Comparison of ENCODE assay signal across 26 mouse cellular contexts in genomic region chr9:82831891-82832290, GRCm38 (mm10). TPM values are rescaled to one million over a fixed set of nuclear protein-coding genes. Genes with fewer than 3 reads are reported as not detected.
DNase-seq lines count a peak whose midpoint lies in the region; ATAC-seq and TF ChIP-seq lines count a peak whose summit lies in the region.
"Had no signal": no experiment of that assay in that cellular context is flagged by ENCODE, and none has a peak within 500 bp of the region (broad histone marks: within the 10 kb centered on the region; RNA-seq: fewer than 3 reads in every experiment).

No protein-coding gene starts in this region.

- H3K4me1 ChIP-seq in embryonic facial prominence, embryonic 14.5 days (ENCODE audit: control insufficient read depth, insufficient read depth, low read length), result peaks cover 4% of the 10 kb centered on the region; the same call in 1 of the 2 replicates
- peaks cover 19% of the 10 kb centered on the region for H3K4me1 ChIP-seq in embryonic facial prominence, embryonic 10.5 days
- no peaks in the 10 kb centered on the region for H3K4me1 ChIP-seq in lung, postnatal 0 days (ENCODE audit: insufficient read depth, low read depth, low read length)
- no peaks in the 10 kb centered on the region; the same call in 1 of the 2 replicates for H3K4me1 ChIP-seq in embryonic fibroblast, embryonic 13.5 days (ENCODE audit: control insufficient read depth, insufficient read depth, low read length)

- no peaks in the 10 kb centered on the region for H3K9me3 ChIP-seq in embryonic facial prominence, embryonic 14.5 days (ENCODE audit: control insufficient read depth, low read length)
- H3K9me3 ChIP-seq in embryonic facial prominence, embryonic 10.5 days, result no peaks in the 10 kb centered on the region
- no peaks in the 10 kb centered on the region for H3K9me3 ChIP-seq in lung, postnatal 0 days (ENCODE audit: low read length)
- H3K9me3 ChIP-seq: embryonic facial prominence, embryonic 12.5 days; G1E; heart, embryonic 13.5 days; kidney, embryonic 15.5 days had no signal

- no peaks in the 10 kb centered on the region for H3K36me3 ChIP-seq in embryonic facial prominence, embryonic 14.5 days (ENCODE audit: control insufficient read depth, insufficient read depth, low read length)
- peaks cover 4% of the 10 kb centered on the region; the same call in 1 of the 2 replicates for H3K36me3 ChIP-seq in embryonic facial prominence, embryonic 10.5 days (replicated peaks)
- no peaks in the 10 kb centered on the region for H3K36me3 ChIP-seq in lung, postnatal 0 days (ENCODE audit: insufficient read depth, low read length)
- H3K36me3 ChIP-seq: embryonic facial prominence, embryonic 12.5 days; heart, embryonic 13.5 days; kidney, embryonic 15.5 days had no signal

- no peaks in the 10 kb centered on the region for H3K27me3 ChIP-seq in embryonic facial prominence, embryonic 14.5 days (replicated peaks; ENCODE audit: control insufficient read depth, insufficient read depth, low read length)
- no peaks in the 10 kb centered on the region for H3K27me3 ChIP-seq in embryonic facial prominence, embryonic 10.5 days (replicated peaks; ENCODE audit: low read depth, poor library complexity, severe bottlenecking)
- H3K27me3 ChIP-seq in lung, postnatal 0 days (replicated peaks; ENCODE audit: insufficient read depth, low read length), result no peaks in the 10 kb centered on the region
- H3K27me3 ChIP-seq: CH12.LX; embryonic facial prominence, embryonic 12.5 days; heart, embryonic 13.5 days; kidney, embryonic 15.5 days had no signal

- TF ChIP-seq CTCF in lung, postnatal 0 days (IDR thresholded peaks at IDR 0.05), result no peak
- no peak for TF ChIP-seq CTCF in embryonic fibroblast, embryonic 13.5 days (IDR thresholded peaks at IDR 0.05; ENCODE audit: borderline replicate concordance, insufficient read depth, low read length)

- no peak for ATAC-seq in embryonic facial prominence, embryonic 14.5 days (ENCODE audit: low read depth)
- ATAC-seq in lung, postnatal 0 days, result no peak
- ATAC-seq: forebrain, postnatal 0 days had no signal

- 47% methylated on average over 4 of the region's 4 CpGs for WGBS in embryonic facial prominence, embryonic 14.5 days
- WGBS in embryonic facial prominence, embryonic 10.5 days, result 61% methylated on average over 4 of the region's 4 CpGs
- WGBS in lung, postnatal 0 days, result 34% methylated on average over 4 of the region's 4 CpGs

- no peak overlapping the region for H3K4me3 ChIP-seq in embryonic facial prominence, embryonic 14.5 days (ENCODE audit: low read depth, low read length)
- H3K4me3 ChIP-seq in embryonic facial prominence, embryonic 10.5 days, result no peak overlapping the region
- no peak overlapping the region for H3K4me3 ChIP-seq in lung, postnatal 0 days (ENCODE audit: low read depth, low read length)
- no peak overlapping the region for H3K4me3 ChIP-seq in embryonic fibroblast, embryonic 13.5 days (ENCODE audit: insufficient read depth, low read length)
- H3K4me3 ChIP-seq: embryonic facial prominence, embryonic 12.5 days; heart, adult 2 months; heart, embryonic 13.5 days; kidney, embryonic 15.5 days had no signal

- H3K4me2 ChIP-seq in embryonic facial prominence, embryonic 14.5 days (ENCODE audit: low read depth, low read length), result 0 out of 2 replicates have a peak overlapping the region, but pooled peaks have one; percentile 4
- H3K4me2 ChIP-seq in lung, postnatal 0 days (replicated peaks; ENCODE audit: low read depth, low read length), result no peak overlapping the region
- H3K4me2 ChIP-seq: embryonic facial prominence, embryonic 12.5 days; heart, embryonic 13.5 days; kidney, embryonic 15.5 days; lung, embryonic 14.5 days had no signal

- no peak for DNase-seq in embryonic facial prominence, embryonic 14.5 days (ENCODE audit: low spot score)
- no peak for DNase-seq in embryonic facial prominence, embryonic 10.5 days (ENCODE audit: low spot score)
- no peak for DNase-seq in lung, postnatal 0 days (ENCODE audit: low spot score)
- DNase-seq in lung, postnatal 25 days (ENCODE audit: low spot score), result no peak
- DNase-seq in Muller cell, postnatal 12 days (ENCODE audit: inconsistent ontology term), result peak; percentile 55
- DNase-seq in yolk sac, embryonic 10.5 days (ENCODE audit: low spot score), result no peak
- DNase-seq: adrenal gland, postnatal 14 days; cerebellum, adult 8-10 months; cerebellum, postnatal 36 days; forebrain, postnatal 0 days; gastrocnemius, postnatal 25 days; heart, adult 2 months; heart, postnatal 14 days; kidney, adult 11 months; kidney, postnatal 36 days; lung, embryonic 14.5 days; lung, postnatal 4 days; thymus, adult 18-20 months; thymus, postnatal 36 days had no signal

- peak; percentile 28; the same call in 1 of the 2 replicates for TF ChIP-seq EP300 in lung, postnatal 0 days (IDR thresholded peaks at IDR 0.05)

- no peak overlapping the region for H3K9ac ChIP-seq in embryonic facial prominence, embryonic 14.5 days (ENCODE audit: low read depth, low read length)
- no peak overlapping the region for H3K9ac ChIP-seq in lung, postnatal 0 days (replicated peaks; ENCODE audit: low read depth)
- H3K9ac ChIP-seq: embryonic facial prominence, embryonic 12.5 days; forebrain, postnatal 0 days; heart, embryonic 13.5 days; kidney, embryonic 15.5 days; liver, embryonic 14.5 days; lung, embryonic 14.5 days had no signal

- no peak for TF ChIP-seq POLR2A in embryonic fibroblast, embryonic 13.5 days (IDR thresholded peaks at IDR 0.05; ENCODE audit: low read depth, low read length)

- H3K27ac ChIP-seq in embryonic facial prominence, embryonic 14.5 days (replicated peaks; ENCODE audit: low read depth, low read length), result no peak overlapping the region
- H3K27ac ChIP-seq in embryonic facial prominence, embryonic 10.5 days (replicated peaks), result no peak overlapping the region
- no peak overlapping the region for H3K27ac ChIP-seq in lung, postnatal 0 days (ENCODE audit: low read length)
- 0 out of 2 replicates have a peak overlapping the region, but pooled peaks have one; percentile 25 for H3K27ac ChIP-seq in embryonic fibroblast, embryonic 13.5 days (ENCODE audit: insufficient read depth, low read length)
- H3K27ac ChIP-seq: embryonic facial prominence, embryonic 12.5 days; heart, adult 2 months; heart, embryonic 13.5 days; kidney, embryonic 15.5 days; liver, embryonic 14.5 days had no signal

RNA-seq across cellular contexts. Expression of gene Irak1bp1, which starts 2.6 kb away (rescaled TPM):
- polyA plus RNA-seq in embryonic facial prominence, embryonic 14.5 days (2014; fragmentation: Nextera tagmentation; extraction: Ambion mirVana), result 18.7 and 22.3 TPM in 2 replicates
- 21.1 and 23.0 TPM in 2 replicates for polyA plus RNA-seq in embryonic facial prominence, embryonic 10.5 days (2016; fragmentation: Nextera tagmentation; extraction: Ambion mirVana)
- 8.1 and 8.5 TPM in 2 replicates for polyA plus RNA-seq in lung, postnatal 0 days (2015; fragmentation: Nextera tagmentation; extraction: Ambion mirVana)
- polyA plus RNA-seq in embryonic fibroblast, embryonic 13.5 days (2011; ENCODE audit: insufficient read length, low read depth, missing spikeins), result 10.9 and 13.1 TPM in 2 replicates
